ENCODE assay signal across 10 mouse cellular contexts in the genomic region with DNA sequence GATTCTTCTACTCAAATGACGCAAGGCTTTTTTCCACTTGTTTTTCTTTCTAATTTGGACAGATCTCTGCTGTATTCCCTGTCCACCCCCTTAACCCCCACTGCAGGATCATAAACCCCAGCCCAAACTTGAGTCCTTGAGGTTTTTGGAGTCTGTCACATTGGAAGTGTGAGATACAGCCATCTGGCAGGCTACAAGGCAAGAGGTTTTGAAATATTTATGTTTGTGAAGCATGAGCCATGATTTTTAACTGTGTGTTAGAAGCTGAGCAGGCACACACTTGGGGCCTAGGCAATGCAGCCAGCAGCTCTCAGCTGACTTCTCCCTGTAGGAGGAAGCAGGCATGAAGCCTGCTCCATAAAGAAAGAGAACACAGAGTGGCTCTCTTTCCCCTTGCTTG. TPM values are rescaled to one million over a fixed set of nuclear protein-coding genes. Genes with fewer than 3 reads are reported as not detected.
DNase-seq lines count a peak whose midpoint lies in the region; ATAC-seq and TF ChIP-seq lines count a peak whose summit lies in the region.
"Had no signal": no experiment of that assay in that cellular context is flagged by ENCODE, and none has a peak within 500 bp of the region (broad histone marks: within the 10 kb centered on the region; RNA-seq: fewer than 3 reads in every experiment).

No protein-coding gene starts in this region.

- no peaks in the 10 kb centered on the region for H3K9me3 ChIP-seq in midbrain, embryonic 11.5 days (ENCODE audit: control insufficient read depth, low read length)
- no peaks in the 10 kb centered on the region for H3K9me3 ChIP-seq in midbrain, embryonic 14.5 days (ENCODE audit: control insufficient read depth, low read length)
- H3K9me3 ChIP-seq in neural tube, embryonic 14.5 days (ENCODE audit: control insufficient read depth, low read length): no peaks in the 10 kb centered on the region
- H3K9me3 ChIP-seq: embryonic facial prominence, embryonic 13.5 days had no signal

- DNase-seq in gastrocnemius, adult 2 months: no peak
- no peak for DNase-seq in gastrocnemius, postnatal 36 days
- DNase-seq in midbrain, embryonic 11.5 days (ENCODE audit: low spot score, missing footprints): no peak
- DNase-seq in midbrain, embryonic 14.5 days: no peak
- DNase-seq in kidney, postnatal 14 days: peak; percentile 42
- no peak for DNase-seq in retina, embryonic 14.5 days (ENCODE audit: low spot score)
- no peak for DNase-seq in Muller cell, postnatal 12 days (ENCODE audit: inconsistent ontology term)

- H3K27ac ChIP-seq in gastrocnemius, adult 2 months: peak overlapping the region; percentile 49; the same call in 1 of the 2 replicates
- peak overlapping the region; percentile 10; the same call in 1 of the 2 replicates for H3K27ac ChIP-seq in midbrain, embryonic 11.5 days (ENCODE audit: low read depth, low read length)
- no peak overlapping the region; the same call in 1 of the 2 replicates for H3K27ac ChIP-seq in midbrain, embryonic 14.5 days (replicated peaks; ENCODE audit: low read depth, low read length)
- peak overlapping the region; percentile 64 for H3K27ac ChIP-seq in neural tube, embryonic 14.5 days (ENCODE audit: low read depth, low read length)
- H3K27ac ChIP-seq: embryonic facial prominence, embryonic 13.5 days had no signal

- no peak overlapping the region for H3K4me3 ChIP-seq in gastrocnemius, adult 2 months
- H3K4me3 ChIP-seq in midbrain, embryonic 11.5 days (ENCODE audit: low read depth, low read length): no peak overlapping the region
- H3K4me3 ChIP-seq in midbrain, embryonic 14.5 days (replicated peaks; ENCODE audit: low read depth, low read length): no peak overlapping the region
- H3K4me3 ChIP-seq in neural tube, embryonic 14.5 days (ENCODE audit: low read depth, low read length): no peak overlapping the region
- H3K4me3 ChIP-seq: embryonic facial prominence, embryonic 13.5 days had no signal

- WGBS in midbrain, embryonic 11.5 days: 93% methylated on average over 1 of the region's 1 CpGs
- 92% methylated on average over 1 of the region's 1 CpGs for WGBS in midbrain, embryonic 14.5 days
- 73% methylated on average over 1 of the region's 1 CpGs for WGBS in neural tube, embryonic 14.5 days

- TF ChIP-seq CTCF in gastrocnemius, adult 2 months (IDR thresholded peaks at IDR 0.05): no peak

- no peak overlapping the region for H3K4me2 ChIP-seq in midbrain, embryonic 11.5 days
- no peak overlapping the region for H3K4me2 ChIP-seq in midbrain, embryonic 14.5 days (ENCODE audit: low read length)
- no peak overlapping the region for H3K4me2 ChIP-seq in neural tube, embryonic 14.5 days (ENCODE audit: low read depth, low read length)
- H3K4me2 ChIP-seq: embryonic facial prominence, embryonic 13.5 days had no signal

- no peak for ATAC-seq in midbrain, embryonic 11.5 days (ENCODE audit: low FRiP score)
- no peak for ATAC-seq in midbrain, embryonic 14.5 days (ENCODE audit: low FRiP score, low TSS enrichment)
- ATAC-seq in neural tube, embryonic 14.5 days (ENCODE audit: low read depth): peak; percentile 46; the same call in 1 of the 2 replicates
- ATAC-seq: CD4-positive, CD25-positive, alpha-beta regulatory T cell, adult 4 months had no signal

- H3K9ac ChIP-seq in midbrain, embryonic 11.5 days (ENCODE audit: low read length): no peak overlapping the region
- H3K9ac ChIP-seq in midbrain, embryonic 14.5 days (replicated peaks; ENCODE audit: low read length): no peak overlapping the region
- no peak overlapping the region for H3K9ac ChIP-seq in neural tube, embryonic 14.5 days (replicated peaks; ENCODE audit: low read depth, low read length)
- H3K9ac ChIP-seq: embryonic facial prominence, embryonic 13.5 days had no signal

- no peaks in the 10 kb centered on the region for H3K36me3 ChIP-seq in midbrain, embryonic 11.5 days (ENCODE audit: control insufficient read depth, insufficient read depth, low read length)
- no peaks in the 10 kb centered on the region for H3K36me3 ChIP-seq in midbrain, embryonic 14.5 days (ENCODE audit: control insufficient read depth, insufficient read depth, low read length)
- H3K36me3 ChIP-seq in neural tube, embryonic 14.5 days (ENCODE audit: control insufficient read depth, insufficient read depth, low read length): no peaks in the 10 kb centered on the region
- H3K36me3 ChIP-seq: embryonic facial prominence, embryonic 13.5 days had no signal

- intact Hi-C loops in gastrocnemius, adult 2 months (cut with DNase I): loop anchor here (5.0 kb wide), 3 partner anchors 44 to 154 kb away; partner anchors contain the start of gene Sorl1
- intact Hi-C loops in gastrocnemius, postnatal 36 days (cut with DNase I): loop anchor here (5.0 kb wide), 1 partner anchor 154 kb away; no protein-coding TSS in a partner anchor

- H3K4me1 ChIP-seq in midbrain, embryonic 11.5 days (ENCODE audit: control insufficient read depth, insufficient read depth, low read length): no peaks in the 10 kb centered on the region
- no peaks in the 10 kb centered on the region for H3K4me1 ChIP-seq in midbrain, embryonic 14.5 days (ENCODE audit: control insufficient read depth, insufficient read depth, low read length)
- peaks cover 11% of the 10 kb centered on the region; the same call in 1 of the 2 replicates for H3K4me1 ChIP-seq in neural tube, embryonic 14.5 days (ENCODE audit: control insufficient read depth, insufficient read depth, low read length)
- H3K4me1 ChIP-seq: embryonic facial prominence, embryonic 13.5 days had no signal

- no peaks in the 10 kb centered on the region for H3K27me3 ChIP-seq in midbrain, embryonic 11.5 days (ENCODE audit: control insufficient read depth, insufficient read depth, low read length)
- no peaks in the 10 kb centered on the region for H3K27me3 ChIP-seq in midbrain, embryonic 14.5 days (ENCODE audit: control insufficient read depth, insufficient read depth, low read length)
- no peaks in the 10 kb centered on the region for H3K27me3 ChIP-seq in neural tube, embryonic 14.5 days (ENCODE audit: control insufficient read depth, insufficient read depth, low read length)
- H3K27me3 ChIP-seq: embryonic facial prominence, embryonic 13.5 days had no signal

RNA-seq across cellular contexts. Expression of gene Sc5d, which starts 57.3 kb away (rescaled TPM):
- total RNA-seq in gastrocnemius, adult 2 months (2021): 10 to 100 TPM; 21.0 to 22.9 TPM
- total RNA-seq in gastrocnemius, postnatal 36 days (2021): 10 to 100 TPM; 18.3 to 19.9 TPM
- polyA plus RNA-seq in midbrain, embryonic 11.5 days (2014; fragmentation: Nextera tagmentation; extraction: Ambion mirVana): 60.0 and 67.2 TPM in 2 replicates
- polyA plus RNA-seq in midbrain, embryonic 14.5 days (2014; fragmentation: Nextera tagmentation; extraction: Ambion mirVana): 71.8 and 76.3 TPM in 2 replicates
- 88.1 and 88.9 TPM in 2 replicates for polyA plus RNA-seq in neural tube, embryonic 14.5 days (2014; fragmentation: Nextera tagmentation; extraction: Ambion mirVana)
